Mouse (Mus musculus): Measurements from ENCODE around the gene Syt17.

GRCm38 (mm10) chr7:118362258-118362657 is 85.8 kb downstream of the Syt17 start:
- TF ChIP-seq CTCF (IDR thresholded peaks at IDR 0.05; ENCODE audit: low read depth, low read length) (no peak), TAL1 (conservative IDR thresholded peaks at IDR 0.05; ENCODE audit: low read depth, low read length) (no peak)

All from G1E (cell line).